Mouse (Mus musculus) thymus, adult 2 months (tissue): ENCODE results near the gene Cd1d1.

Source experiments
- CTCF ChIP-seq: fragments of 200-500 bp; IDR thresholded peaks from 2 replicates; pipeline ENCODE4 v1.5.1; 2012; ENCODE audit warnings: mild to moderate bottlenecking, control low read depth, low read length, moderate library complexity, borderline replicate concordance; ENCODE audit not compliant: control insufficient read depth, poor library complexity, insufficient read depth; ENCODE audit errors: extremely low read depth
- POLR2A ChIP-seq: fragments of 200-500 bp; IDR thresholded peaks from 2 replicates; pipeline ENCODE4 v1.6.1; 2012; ENCODE audit warnings: mild to moderate bottlenecking, low read length, control low read depth, moderate library complexity; ENCODE audit not compliant: control insufficient read depth, poor library complexity, insufficient read depth; ENCODE audit errors: extremely low read depth

DNA sequence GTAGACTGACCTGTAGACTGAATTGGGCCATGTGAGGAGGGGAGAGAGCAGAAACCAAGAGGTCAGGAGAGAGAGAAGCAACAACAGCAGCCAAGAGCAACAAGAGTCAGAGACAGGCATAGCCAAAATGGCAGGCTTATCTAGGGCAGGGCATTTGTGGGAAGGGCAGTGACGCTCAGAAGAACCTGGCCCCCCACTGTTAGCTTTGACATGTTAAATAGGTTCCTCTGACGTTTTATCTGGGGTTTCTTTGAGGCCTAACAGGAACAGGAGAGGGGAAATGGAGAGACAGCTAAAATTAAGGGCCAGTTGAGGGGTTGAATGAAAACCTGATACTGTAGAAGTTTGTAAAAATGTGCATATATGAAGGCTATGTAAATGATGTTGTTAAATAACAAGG, 48.6 kb downstream of the Cd1d1 start:
- TF ChIP-seq POLR2A (no peak), CTCF (no peak)
